Mouse (Mus musculus) frontal cortex, adult 2 months (tissue): ENCODE measurements around the gene Sorcs2. TPM values are rescaled to one million over a fixed set of nuclear protein-coding genes. Genes with fewer than 3 reads are reported as not detected.

ENCODE experiments used
- DNase-seq, 2 experiments: peaks; one replicate each; pipeline ENCODE4 v3.0.0; 2022; ENCODE audit warnings: low spot score in 1 of 2; ENCODE audit errors: extremely low spot score in 1 of 2
- polyA plus RNA-seq: library from polyadenylated mRNA; depleted of rRNA; stranded (reverse); fragments of >200 nt; gene quantifications from 2 replicates; pipeline ENCODE4 v1.2.3, GENCODE M21; 2012

The Sorcs2 gene
- polyA plus RNA-seq, 1 experiment, result 30.7 TPM

GRCm38 (mm10) chr5:36033531-36034426, 364.2 kb downstream of the Sorcs2 start:
- DNase-seq, result peak in 1 of 2 experiments; percentile 84

- DNase-seq, result no peak
Observed at GRCm38 (mm10) chr5:36025076-36025475, 372.9 kb downstream of the Sorcs2 start.

GRCm38 (mm10) chr5:36024003-36024685, 373.8 kb downstream of the Sorcs2 start:
- peak in 1 of 2 experiments; percentile 25 for DNase-seq

DNA sequence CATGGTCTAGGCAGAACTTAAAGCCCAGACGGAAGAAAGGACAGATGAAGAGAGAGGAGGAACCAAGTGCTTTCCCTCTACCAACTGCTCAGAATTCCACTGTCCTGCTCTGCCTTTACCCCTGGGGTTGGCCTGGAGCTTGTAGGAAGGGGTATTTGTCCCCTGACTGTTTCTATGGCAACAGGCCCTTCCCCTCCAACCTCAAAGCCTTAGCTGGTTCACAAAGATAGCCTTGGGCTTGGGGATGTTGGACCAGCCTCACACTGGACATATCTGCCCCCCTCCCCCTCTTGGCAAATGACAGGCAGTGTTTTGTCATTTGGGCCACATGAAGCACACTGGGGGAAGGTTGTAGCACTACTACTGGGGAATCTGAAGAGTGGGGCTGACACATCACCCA, 375.6 kb downstream of the Sorcs2 start:
- no peak for DNase-seq

DNA sequence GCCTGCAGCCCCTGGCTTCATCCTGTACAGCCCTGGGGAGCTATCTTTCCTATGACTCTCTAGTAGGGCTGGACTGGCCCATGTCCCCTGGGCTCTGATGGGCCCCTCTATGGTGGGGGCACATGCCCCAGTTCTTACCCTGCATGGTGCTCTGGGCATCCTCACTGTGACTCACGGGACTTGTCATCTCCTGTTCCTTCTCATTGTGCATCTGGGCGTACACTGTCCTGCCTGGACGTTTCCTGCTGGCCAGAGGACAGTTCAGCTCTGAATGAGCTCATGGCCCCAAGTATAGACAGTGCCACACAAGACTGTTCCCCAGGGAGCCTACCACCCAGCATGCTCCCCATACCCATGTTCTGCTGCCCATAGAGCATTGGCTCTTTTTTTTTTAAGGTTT, 376.8 kb downstream of the Sorcs2 start:
- DNase-seq, result no peak

GRCm38 (mm10) chr5:36018366-36018765, 379.6 kb downstream of the Sorcs2 start:
- peak in 1 of 2 experiments; percentile 23 for DNase-seq

- DNase-seq, result no peak
Observed at GRCm38 (mm10) chr5:36009405-36009804, 388.5 kb downstream of the Sorcs2 start.

- DNase-seq, result peak in 1 of 2 experiments; percentile 36
Observed at GRCm38 (mm10) chr5:36007649-36008048, 390.3 kb downstream of the Sorcs2 start.

DNA sequence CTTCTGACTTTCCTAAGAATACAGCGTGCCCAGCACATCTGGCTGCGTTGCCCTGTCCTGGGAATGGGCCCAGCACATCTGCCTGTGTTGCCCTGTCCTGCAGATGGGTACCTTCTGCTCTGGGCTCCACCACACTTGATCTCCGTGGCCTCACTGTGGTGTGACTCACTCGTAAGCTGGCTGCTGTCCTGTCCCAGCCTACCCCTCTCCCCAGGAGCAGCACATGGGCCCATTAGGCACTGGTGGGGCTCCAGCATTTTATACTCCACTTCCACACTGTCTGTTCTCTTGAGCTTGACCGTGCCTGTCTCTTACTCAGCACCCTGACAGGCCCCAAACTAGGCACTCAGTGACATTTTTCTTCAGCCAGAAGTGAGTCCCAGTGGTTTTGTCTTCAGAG, 391.4 kb downstream of the Sorcs2 start:
- no peak for DNase-seq

DNA sequence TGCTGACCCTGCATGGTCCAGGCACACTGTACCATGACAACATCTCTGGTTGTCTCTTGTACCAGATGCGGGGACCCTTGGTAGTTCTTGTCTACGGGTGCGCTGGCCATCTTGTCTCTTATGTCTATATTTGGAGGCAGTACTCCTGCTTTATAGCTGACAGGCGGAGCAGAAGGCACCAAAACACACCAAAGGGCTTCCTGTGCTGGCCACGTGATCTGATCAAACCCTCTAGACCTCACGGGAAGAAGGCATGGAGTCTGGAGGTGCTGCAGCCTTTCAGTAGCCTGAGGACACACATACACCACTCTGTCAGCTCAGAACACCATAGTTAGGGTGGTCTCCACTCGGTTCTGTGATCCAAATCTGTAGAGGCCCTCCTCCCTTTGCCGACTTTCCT, 391.8 kb downstream of the Sorcs2 start:
- no peak for DNase-seq

GRCm38 (mm10) chr5:36003797-36004196, 394.1 kb downstream of the Sorcs2 start:
- no peak for DNase-seq

GRCm38 (mm10) chr5:35989986-35990735, 407.8 kb downstream of the Sorcs2 start:
- DNase-seq, result no peak

DNA sequence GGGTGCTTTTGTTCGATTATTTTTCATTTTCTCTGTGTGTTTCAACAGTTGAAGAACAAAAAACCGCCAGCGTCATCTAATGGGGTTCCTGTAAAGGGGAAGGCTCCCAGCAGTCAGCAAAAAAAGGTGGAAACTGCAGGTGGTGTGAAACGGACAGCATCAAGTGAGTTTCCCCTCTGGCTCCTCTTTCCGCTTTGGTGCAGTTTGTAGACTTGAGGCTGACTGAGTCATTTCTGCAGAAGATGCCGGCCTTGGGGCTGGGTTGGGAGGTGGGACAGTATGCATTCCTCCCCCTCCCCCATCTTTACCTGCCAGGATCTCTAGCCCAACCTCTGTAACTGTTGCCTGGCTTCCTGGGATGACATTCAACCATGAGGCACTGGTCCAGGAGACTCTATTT, 408.4 kb downstream of the Sorcs2 start:
- no peak for DNase-seq

DNA sequence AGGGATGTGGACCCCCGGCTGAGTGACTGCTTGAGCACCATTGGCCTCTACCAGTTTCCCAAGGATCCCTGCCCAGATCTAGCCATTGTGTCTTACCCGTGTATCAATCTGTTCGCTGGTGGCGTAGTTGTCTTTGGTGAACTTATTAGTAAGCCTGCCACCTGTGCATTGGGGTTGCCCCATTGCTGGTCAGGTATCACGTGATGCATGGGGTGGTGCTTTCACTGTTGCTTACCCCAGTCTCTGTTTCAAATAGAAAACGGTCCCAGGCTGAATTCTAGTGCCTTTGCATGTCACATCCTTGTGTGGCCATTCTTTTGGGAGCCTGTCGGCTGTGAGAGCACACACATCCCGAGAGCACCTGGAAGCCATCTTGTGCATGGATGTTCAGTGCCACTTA, 409.9 kb downstream of the Sorcs2 start:
- no peak for DNase-seq

- DNase-seq, result peak; percentile 72
Observed at GRCm38 (mm10) chr5:35985611-35986010, 412.3 kb downstream of the Sorcs2 start.

DNA sequence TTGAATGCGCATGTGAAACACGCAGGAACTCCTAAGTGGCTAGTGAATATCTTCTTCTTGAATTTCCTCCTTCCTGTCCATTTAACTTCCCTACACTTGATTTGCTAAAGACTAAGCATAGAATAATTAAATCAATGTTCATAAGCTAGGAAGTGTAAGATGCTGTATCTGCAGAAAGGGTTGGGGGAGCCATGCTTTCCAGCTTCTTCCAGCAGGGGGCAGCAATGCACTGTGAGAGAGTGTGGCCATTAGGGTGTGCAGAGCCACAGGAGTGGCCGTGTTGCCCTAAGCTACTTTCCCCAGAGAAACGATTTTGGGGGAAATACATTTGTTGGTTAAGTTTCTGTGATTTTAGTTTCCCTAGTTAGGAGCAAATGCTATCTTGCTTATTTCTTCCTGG, 416.0 kb downstream of the Sorcs2 start:
- DNase-seq, result peak; percentile 46 to 94

DNA sequence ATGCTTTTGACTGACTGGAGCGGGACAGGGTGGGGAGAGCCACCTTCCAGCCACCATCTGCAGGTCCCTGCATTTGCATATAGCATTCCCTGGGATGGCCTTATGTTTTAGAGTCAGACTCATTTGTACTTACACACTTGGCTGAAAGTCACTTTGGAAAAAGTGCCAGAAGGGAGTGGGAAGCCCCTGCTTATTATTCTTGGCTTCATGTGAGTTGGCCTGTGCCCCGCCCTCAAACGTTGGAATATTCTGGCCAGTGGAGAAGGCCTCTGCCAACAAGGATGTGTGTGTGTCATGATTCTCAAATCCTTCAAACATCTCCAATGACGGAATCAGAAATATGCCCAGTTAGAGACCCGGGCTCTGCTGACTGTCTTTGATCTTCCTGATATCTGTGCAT, 416.6 kb downstream of the Sorcs2 start:
- no peak for DNase-seq

DNA sequence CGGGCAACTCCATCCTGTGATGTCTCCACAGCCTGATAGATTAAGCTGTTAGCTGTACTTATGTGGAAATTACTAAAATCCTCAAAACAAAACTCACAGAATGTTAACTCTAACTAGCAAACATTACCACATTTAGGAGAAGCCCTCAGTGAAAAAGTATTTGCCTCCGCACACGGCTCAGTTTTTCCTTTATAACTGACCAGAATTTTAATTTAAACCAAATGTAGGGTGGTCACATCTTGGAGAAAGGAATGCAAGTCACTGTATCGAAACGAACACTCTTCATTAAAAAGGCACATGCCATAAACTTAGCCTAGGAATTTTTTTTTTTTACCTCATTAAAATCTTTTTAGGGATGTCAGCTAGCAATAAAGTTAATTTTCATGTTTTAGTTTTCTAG, 417.4 kb downstream of the Sorcs2 start:
- no peak for DNase-seq

GRCm38 (mm10) chr5:35975681-35976080, 422.3 kb downstream of the Sorcs2 start:
- peak in 1 of 2 experiments; percentile 65 for DNase-seq

- DNase-seq, result no peak
Observed at GRCm38 (mm10) chr5:35974265-35974664, 423.7 kb downstream of the Sorcs2 start.

GRCm38 (mm10) chr5:35973800-35974199, 424.1 kb downstream of the Sorcs2 start:
- peak in 1 of 2 experiments; percentile 56 for DNase-seq
